Mouse (Mus musculus) kidney, adult 8-10 months (tissue): ENCODE measurements at regions not wholly inside any gene's neighbourhood (a gene's known extent, or its start where the extent isn't known, plus 50 kb on each side); places are given as distances from the start of the nearest gene placed in this dataset.

Experiments used
- DNase-seq, 2 experiments: peaks; one replicate each; pipeline ENCODE4 v3.0.0; 2022

- DNase-seq: no peak
Observed at GRCm38 (mm10) chr11:114548658-114549057, 119.7 kb upstream of the Rpl38 start.

DNA sequence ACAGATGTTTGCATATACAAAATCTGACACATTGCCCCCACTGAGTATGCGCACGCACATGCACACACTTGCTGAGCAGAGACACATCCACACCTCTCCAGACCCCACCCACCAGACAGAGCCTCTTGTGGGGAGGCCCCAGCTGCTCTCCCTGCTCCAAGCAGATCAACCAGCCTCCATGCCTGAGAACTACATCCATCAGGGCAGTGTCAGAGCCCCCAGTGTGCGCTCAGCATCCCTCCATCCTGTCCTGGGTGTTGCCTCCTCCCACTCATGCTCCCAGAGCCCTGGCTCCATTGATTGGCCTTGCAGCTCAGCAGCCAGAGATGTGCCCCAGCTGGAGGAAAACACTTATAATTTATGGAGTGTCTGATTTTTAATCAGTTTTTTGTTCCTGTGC lies 124.1 kb upstream of the Rpl38 start:
- no peak for DNase-seq

DNA sequence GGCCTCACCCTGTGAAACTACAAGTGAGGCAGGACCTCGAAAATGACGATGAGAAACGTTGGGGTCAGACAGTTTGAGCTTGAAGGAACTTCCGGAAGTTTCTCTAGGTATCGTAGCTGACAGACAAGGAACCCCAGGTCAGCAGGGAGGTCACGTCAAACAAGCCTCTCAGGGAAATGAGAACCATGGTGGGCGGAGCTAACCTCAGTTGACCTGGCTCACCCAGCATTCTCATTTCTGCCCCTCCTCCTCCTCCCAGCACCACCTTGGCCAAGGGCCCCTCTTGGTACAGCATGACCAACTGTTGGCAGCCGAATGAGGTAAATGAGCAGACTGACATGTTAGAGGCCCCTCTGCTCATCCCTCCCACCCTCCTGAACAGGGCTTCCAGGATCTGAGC lies 126.2 kb upstream of the Rpl38 start:
- DNase-seq: no peak

DNA sequence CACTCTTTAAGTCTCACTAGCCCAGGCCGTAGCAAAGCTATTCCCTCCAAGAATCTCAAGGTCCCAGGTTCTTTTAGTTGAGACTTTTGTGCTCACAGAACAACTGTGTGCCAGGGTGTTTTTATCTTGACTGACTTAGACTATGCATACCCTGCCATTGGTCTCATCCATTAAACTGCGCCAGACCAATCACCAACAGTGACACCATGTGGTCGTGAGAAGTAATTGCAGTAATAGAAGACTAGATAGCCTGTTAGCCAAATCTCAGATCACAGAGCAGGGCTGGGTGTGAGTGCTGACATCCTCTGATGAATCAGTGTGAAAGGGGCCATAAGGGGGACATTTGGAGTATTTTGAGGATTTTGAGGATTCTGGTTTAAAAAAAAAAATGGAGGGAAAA lies 127.8 kb upstream of the Rpl38 start:
- DNase-seq: no peak

GRCm38 (mm10) chr11:114536616-114537493 lies 131.5 kb upstream of the Rpl38 start:
- DNase-seq: no peak

DNA sequence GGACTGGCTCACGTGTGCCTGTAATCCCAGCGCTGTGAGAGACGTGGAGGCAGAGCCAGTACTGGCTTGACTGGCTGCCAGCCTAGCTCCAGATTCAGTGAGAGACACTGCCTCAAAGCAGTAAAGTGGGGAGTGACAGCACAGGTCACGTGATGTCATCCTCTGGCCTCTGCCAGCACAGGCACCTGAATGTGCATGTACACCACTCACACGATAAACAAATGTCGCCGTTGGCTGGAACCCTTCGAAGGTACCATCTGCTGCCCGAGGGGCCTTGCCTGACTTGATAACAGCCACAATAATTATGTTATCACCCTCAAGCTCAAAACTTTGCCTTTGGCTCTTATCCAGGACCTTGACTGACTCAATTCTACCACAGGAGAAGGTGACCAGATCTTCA lies 132.4 kb upstream of the Rpl38 start:
- no peak for DNase-seq

- DNase-seq: no peak
Observed at GRCm38 (mm10) chr11:114534436-114534835, 133.9 kb upstream of the Rpl38 start.

DNA sequence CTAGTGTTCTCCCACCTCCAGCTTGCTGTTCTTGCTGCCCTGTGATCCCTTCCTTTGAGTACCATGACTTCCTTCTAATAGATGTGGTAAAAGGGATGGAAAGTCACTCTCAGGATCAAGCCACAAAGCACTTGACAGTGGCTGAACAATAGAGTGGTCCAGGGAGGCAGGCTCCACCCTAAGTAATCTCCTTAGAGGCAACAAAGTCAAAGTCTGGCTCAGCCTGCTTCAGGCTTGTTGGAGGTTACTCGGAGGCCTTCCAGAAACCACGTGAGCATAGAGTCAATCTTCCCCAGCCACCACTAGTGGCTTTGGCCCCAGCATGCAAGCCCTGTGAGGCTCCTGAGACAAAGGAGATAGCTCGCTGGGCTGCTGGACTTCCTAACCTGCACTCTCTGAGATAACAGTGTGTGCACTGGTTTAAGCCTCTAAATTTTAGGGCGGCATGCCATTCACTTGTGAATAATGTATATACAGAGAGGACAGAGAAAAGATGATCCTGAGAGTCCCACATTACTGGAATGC lies 137.0 kb upstream of the Rpl38 start:
- DNase-seq: no peak

DNA sequence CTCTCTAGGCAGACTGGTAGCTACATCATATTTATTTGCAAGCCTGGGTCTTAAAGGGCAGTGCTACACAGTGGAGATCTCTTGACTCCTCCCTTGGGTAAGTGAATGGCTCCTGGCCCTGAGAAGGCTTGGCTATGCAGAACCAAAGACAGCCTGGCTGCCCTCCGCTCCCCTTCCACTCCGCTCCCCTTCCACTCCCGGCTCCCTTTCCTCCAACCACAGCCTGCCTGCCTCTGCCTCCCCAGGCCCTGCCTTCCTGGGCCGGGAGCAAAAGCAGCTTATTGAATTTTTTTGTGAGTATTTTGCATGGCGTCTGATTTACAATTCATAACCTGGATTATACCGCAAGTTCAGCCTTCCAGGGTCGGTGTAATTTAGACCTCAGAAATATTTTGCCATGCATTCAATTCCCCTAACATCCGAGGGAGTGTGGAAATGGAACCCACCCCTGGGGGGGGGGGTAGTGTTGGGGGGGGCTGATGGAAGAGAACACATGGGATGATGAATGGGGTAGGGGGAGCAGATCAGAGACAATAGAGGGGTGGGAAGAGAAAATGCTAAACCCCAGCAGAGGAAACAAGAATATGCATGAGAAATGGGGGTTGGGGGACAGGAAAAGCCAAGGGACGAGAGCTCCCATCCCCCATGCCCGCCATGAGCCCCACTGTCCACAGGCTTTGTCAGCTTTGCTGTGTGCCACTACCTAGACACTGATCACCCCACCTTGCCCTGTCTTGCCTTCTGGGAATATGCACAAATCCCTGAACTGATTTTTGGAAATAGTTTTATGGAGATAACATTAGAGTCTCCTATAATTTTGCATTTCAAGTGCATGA lies 139.2 kb upstream of the Rpl38 start:
- DNase-seq: no peak

DNA sequence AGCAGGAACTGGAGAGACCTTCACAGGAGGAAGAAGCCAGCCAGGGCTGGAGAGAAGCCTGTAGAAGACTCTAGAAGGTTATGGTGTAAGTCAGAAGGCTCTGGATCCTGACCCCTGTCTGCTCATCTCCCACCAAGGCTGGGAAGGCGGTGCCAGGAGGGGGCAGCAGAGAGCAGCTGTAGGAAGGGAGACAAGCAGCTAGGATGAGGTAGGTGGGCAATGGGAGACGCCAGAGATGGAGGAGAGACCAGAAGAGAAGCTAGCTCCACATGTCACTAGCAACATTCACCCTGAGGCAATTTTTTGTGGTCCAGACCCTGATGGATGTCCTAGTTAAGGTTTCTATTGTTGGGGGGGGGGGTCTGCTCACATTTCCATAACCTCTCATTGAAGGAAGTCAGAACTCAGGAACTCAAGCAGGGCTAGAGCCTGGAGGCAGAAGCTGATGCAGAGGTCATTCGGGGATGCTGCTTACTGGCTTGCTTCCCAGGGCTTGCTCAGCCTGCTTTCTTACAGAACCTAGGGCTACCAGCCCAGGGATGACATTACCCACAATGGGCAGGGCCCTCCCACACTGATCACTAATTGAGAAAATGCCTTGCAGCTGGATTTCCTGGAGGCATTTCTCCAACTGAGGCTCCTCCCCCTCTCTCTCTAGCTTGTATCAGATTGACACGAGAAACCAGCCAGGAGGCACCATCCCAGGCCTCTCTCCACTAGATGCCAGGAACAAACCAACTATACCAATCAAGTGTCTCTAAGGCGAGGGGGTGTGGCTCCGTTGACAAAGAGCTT lies 144.7 kb upstream of the Rpl38 start:
- DNase-seq: peak; percentile 13 to 57

DNA sequence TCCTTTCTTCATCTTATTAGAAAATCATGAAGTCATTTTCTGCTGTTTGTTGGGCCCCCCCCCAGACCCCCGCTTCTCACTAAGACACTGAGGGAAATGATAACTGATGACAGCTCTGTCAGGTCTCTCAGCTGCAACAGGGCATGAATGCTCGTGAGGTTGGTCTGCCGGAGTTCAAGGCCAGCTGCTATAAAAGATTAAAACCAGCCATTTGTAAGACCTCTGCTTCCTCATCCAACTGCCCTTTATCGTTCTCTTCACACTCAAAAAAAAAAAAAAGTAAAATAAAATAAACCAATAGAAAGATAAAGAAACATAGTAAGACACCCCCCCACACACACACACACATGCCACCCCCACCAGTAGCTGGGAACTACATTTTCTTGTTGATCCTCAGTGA lies 153.0 kb upstream of the Rpl38 start:
- DNase-seq: no peak

DNA sequence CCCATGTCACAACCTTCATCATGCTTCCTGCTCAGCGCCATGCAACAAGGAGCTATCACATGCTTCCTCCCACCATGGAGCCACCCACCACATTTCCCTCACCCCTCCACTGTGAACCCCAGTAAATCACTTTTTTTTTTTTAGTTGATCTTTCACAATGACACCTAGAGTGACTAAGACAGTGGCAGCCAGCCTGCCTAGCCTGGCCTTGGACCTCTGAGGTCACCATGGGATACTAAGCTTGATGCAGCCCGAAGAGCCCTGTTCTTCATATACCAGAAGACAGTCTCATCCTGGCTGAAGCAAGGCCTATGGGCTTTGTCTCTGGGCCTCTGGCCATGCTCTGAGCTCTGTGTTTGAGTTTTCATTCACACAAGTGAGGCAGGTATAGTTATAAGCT lies 154.2 kb upstream of the Rpl38 start:
- DNase-seq: no peak

- peak; percentile 2 to 28 for DNase-seq
Observed at GRCm38 (mm10) chr11:114513446-114513845, 154.9 kb upstream of the Rpl38 start.

GRCm38 (mm10) chr11:114511994-114512393 lies 156.3 kb upstream of the Rpl38 start:
- DNase-seq: no peak

GRCm38 (mm10) chr11:114502562-114502961 lies 165.8 kb upstream of the Rpl38 start:
- no peak for DNase-seq

GRCm38 (mm10) chr11:114501869-114502540 lies 166.3 kb upstream of the Rpl38 start:
- no peak for DNase-seq

DNA sequence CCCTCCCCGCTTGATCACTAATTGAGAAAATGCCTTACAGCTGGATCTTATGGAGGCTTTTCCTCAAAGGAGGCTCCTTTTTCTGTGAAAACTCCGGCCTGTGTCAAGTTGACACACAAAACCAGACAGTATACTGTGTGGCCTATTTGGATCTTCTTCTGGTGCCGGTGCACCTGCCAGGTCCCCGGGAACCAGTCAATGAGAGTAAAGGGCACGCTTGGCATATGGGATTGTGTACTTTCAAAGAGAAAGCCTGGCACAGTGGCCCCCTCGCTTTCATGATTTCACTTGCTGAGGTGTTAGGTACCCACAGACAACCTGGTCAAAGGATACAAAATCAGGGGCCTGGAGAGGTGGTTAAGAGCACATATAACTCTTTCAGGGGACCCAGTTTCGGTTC lies 167.9 kb upstream of the Rpl38 start:
- DNase-seq: no peak

DNA sequence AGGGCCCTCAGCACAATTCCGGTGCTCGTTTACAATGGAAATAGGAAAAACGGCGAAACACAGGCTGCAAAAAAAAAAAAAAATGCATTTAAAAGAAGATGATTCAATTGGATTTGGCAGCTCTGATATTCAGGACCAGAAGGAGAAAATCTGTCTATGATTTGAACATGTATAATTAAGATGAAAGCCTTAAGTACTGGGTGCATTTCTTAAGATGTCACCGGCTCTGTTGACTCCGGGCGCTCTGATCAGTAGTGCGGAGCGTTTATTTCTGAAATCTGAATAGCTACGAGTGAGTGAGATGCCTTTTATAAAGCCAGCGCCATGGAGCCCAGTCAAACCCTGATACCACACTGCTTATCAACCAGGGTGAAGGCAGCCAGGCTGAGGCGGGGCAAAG lies 168.7 kb upstream of the Rpl38 start:
- DNase-seq: no peak

DNA sequence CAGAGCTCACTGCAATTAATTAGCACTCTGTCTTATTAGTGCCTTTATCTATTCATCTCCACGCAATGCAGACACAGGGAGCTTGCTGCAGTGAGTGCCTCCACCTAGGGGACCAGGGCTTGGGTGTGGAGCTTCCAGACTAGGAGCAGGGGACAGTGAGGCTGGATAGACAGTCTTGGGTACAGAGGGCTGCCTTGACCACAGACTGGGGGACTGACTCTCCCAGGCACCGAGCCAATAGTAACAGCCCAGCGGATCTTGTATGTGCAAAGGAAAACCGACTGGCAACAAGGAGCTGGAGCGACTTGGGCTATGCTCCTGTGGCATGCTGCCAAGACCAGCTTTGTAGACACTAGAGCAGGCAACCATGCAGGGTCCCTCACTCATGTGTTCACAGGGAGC lies 172.8 kb upstream of the Rpl38 start:
- no peak for DNase-seq

DNA sequence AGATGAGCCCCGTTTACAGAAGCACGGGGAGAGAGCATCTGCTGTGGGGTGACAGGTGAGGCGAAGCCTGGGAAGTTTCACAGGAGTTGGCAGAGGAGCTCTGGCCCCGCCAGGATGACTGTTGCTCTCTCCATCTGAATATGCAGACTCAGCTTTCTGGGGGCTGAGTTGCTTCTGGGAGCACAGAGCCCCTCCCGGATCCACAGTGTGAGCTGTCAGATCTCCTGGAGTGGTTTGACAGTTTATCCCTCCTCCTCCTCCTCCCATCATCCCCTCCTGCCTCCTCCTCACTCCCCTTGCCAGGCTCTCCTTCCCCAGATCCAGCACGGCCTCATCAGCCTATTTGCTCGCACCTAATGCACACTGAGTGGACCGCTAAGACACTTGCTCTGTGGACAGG lies 181.9 kb upstream of the Rpl38 start:
- no peak for DNase-seq

- no peak for DNase-seq
Observed at GRCm38 (mm10) chr11:114485429-114485828, 182.9 kb upstream of the Rpl38 start.

DNA sequence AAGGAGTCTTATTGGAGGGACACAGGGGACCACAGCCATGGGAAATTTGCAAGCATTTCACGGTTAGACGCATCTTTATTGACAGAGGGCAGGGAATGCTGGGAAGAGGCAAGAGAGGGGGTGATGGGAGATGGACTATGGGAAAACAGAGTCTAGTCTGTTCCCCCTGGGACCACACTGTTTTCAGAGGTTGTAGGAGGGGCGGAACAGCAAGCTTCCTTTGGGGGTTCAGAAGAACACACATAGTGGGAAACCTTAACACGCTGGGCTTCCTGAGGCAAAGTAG lies 183.7 kb upstream of the Rpl38 start:
- no peak for DNase-seq
